Mouse (Mus musculus): Measurements from ENCODE around the gene a. TPM values are rescaled to one million over a fixed set of nuclear protein-coding genes. Genes with fewer than 3 reads are reported as not detected.
"Not testable (repeated sequence)": the region's sequence is repeated elsewhere in the genome, so short reads cannot be mapped to it uniquely, and the experiment has no call there.

The a gene
- polyA plus RNA-seq, 1 experiment, result not detected

- no peak for DNase-seq (ENCODE audit: low spot score)
These were observed 45.3 kb downstream of the a start for GRCm38 (mm10) chr2:154836537-154836936.

- no peak for DNase-seq (ENCODE audit: low spot score)
These were observed 56.9 kb downstream of the a start for GRCm38 (mm10) chr2:154848086-154848485.

- no peak for DNase-seq (ENCODE audit: low spot score)
These were observed 64.2 kb downstream of the a start for GRCm38 (mm10) chr2:154855383-154855782.

GRCm38 (mm10) chr2:154863672-154864071 is 72.5 kb downstream of the a start:
- DNase-seq (ENCODE audit: low spot score), result no peak

GRCm38 (mm10) chr2:154865696-154866095 is 74.5 kb downstream of the a start:
- no peak for DNase-seq (ENCODE audit: low spot score)

- no peak for DNase-seq (ENCODE audit: low spot score)
These were observed 76.9 kb downstream of the a start for GRCm38 (mm10) chr2:154868106-154868505.

- no peak for DNase-seq (ENCODE audit: low spot score)
These were observed 78.9 kb downstream of the a start for GRCm38 (mm10) chr2:154869954-154870641.

- no peak for DNase-seq (ENCODE audit: low spot score)
These were observed 85.4 kb downstream of the a start for GRCm38 (mm10) chr2:154876621-154877020.

- no peak for DNase-seq (ENCODE audit: low spot score)
These were observed 100.4 kb downstream of the a start for GRCm38 (mm10) chr2:154891585-154891984.

GRCm38 (mm10) chr2:154892201-154893044 is 101.2 kb downstream of the a start, which contains the start of gene Eif2s2:
Gene Eif2s2, minus strand, starts transcription at chr2:154892935.
- peak; percentile 85 for DNase-seq (ENCODE audit: low spot score)

GRCm38 (mm10) chr2:154893045-154893385 is 101.8 kb downstream of the a start:
- no peak for DNase-seq (ENCODE audit: low spot score)

- no peak for DNase-seq (ENCODE audit: low spot score)
These were observed 102.3 kb downstream of the a start for GRCm38 (mm10) chr2:154893548-154893947.

- not testable (repeated sequence) for DNase-seq (ENCODE audit: low spot score)
These were observed 107.8 kb downstream of the a start for GRCm38 (mm10) chr2:154899004-154899403.

GRCm38 (mm10) chr2:154899412-154899811 is 108.2 kb downstream of the a start:
- DNase-seq (ENCODE audit: low spot score), result not testable (repeated sequence)

GRCm38 (mm10) chr2:154902111-154902510 is 110.9 kb downstream of the a start:
- no peak for DNase-seq (ENCODE audit: low spot score)

- DNase-seq (ENCODE audit: low spot score), result no peak
These were observed 114.6 kb downstream of the a start for GRCm38 (mm10) chr2:154905796-154906195.

GRCm38 (mm10) chr2:154908223-154908622 is 117.0 kb downstream of the a start:
- DNase-seq (ENCODE audit: low spot score), result not testable (repeated sequence)

- DNase-seq (ENCODE audit: low spot score), result no peak
These were observed 118.6 kb downstream of the a start for GRCm38 (mm10) chr2:154909789-154910188.

GRCm38 (mm10) chr2:154915922-154916541 is 124.8 kb downstream of the a start:
- DNase-seq (ENCODE audit: low spot score), result no peak

GRCm38 (mm10) chr2:154916547-154916946 is 125.3 kb downstream of the a start:
- DNase-seq (ENCODE audit: low spot score), result no peak

- no peak for DNase-seq (ENCODE audit: low spot score)
These were observed 126.9 kb downstream of the a start for GRCm38 (mm10) chr2:154917866-154918641.

GRCm38 (mm10) chr2:154920896-154921295 is 129.7 kb downstream of the a start:
- DNase-seq (ENCODE audit: low spot score), result no peak
